Mouse (Mus musculus): ENCODE measurements at regions not wholly inside any gene's neighbourhood (a gene's known extent, or its start where the extent isn't known, plus 50 kb on each side); places are given as distances from the start of the nearest gene placed in this dataset.

DNA sequence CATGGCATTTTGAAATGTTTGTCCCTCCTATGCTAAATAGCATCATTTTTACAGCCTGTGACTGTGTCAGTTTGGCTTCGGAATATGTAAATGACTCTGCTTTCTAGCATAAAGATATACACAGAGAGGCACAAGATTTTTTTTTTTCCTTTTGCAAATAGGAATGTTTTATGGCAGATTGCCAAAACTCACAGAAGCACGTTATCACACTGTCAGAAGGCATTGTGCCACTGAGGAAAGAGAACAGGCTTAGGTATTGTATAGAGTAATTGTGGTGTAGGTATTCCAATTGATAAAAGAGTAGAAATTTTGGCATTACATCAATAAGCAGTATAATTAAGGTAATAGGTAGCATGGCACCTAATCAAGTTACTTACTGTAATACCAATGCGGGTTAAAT, 988.5 kb upstream of the Tenm2 start:
- DNase-seq = no peak
- intact Hi-C loops (cut with DNase I) = no loop called here

- intact Hi-C loops (cut with DNase I) = no loop called here
- no peak for DNase-seq
Measured at GRCm38 (mm10) chr11:38203347-38203746, 967.6 kb upstream of the Tenm2 start.

DNA sequence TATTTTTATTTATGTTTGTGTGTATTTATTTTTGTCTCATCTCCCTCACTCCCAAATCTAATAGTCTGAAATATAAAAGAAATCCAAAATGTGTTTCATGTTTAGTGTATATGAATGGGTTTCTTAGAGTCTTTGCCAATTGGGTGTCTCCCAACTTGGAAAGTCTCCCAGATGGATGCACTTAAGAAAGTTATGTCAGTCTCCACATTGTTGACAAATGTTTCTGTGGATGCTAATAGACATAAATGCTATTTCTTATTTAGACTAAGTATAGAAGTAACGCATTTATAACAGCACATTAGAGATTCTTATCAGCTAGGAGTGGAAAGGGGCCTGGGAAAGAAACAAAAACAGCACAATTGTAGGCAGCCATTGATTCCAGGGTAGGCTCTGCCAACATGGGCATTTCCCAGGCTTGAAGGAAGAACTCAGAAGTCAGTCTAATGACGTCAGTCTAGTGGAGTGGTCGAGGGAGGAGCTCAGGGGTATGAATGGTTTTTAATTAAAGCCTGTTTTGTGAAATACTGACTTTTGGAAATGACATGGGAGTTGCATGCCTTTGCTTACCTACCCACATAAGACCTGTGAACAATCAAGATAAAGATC, 965.5 kb upstream of the Tenm2 start:
- intact Hi-C loops (cut with DNase I) = no loop called here
- no peak for DNase-seq

DNA sequence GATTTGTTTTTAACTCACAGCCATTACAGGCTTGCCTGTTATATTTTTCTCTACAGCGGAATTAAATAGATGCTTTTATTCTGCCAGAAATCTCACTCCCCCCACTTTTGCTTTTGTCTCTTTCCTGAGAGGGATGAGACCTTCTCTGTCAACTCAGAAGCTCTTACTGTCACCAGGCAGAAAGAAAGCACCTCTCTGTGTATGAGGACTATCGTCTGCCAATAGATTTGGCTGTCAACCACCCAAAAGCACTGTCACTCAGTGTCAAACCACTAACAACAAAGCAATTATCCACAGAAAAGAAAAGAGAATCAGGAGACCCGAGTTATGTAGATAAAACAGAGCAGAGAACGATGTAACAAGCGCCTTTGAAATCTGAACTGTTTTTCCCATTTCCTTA, 958.0 kb upstream of the Tenm2 start:
- intact Hi-C loops (cut with DNase I) = no loop called here
- no peak for DNase-seq

DNA sequence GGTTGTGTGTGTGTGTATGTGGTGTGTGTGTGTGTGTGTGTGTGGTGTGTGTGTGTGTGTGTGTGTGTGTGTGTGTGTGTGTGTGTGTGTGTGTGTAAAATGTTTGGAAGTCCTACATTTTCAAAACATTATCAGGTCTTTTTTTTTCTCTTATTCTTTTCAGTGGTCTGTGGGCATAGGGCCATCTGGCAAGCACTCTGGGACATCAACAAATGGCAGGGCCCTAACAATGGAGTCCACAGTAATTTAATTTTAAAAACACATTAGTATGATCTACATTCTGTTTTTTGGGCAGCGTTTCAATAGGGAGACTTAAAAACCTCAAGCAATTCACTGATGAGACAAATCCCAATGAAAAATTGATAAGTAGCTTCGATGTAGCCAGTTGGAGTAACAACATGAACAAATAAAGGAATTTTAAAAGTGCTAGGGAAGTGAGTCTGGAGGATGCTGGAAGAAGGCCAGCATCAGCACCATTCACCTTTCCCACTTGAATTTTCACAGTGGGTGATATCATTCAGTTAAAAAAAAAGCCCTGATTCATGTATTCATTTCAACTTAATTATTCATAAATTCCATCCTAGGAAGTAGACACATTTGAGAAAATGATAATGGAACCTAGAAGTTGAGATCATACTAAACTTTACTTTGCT, 956.3 kb upstream of the Tenm2 start:
- intact Hi-C loops (cut with DNase I) = no loop called here

GRCm38 (mm10) chr11:38191437-38191836, 955.7 kb upstream of the Tenm2 start:
- intact Hi-C loops (cut with DNase I) = no loop called here
- no peak for DNase-seq

More for the DNA sequence above, 956.3 kb upstream of the Tenm2 start:
- DNase-seq = no peak

DNA sequence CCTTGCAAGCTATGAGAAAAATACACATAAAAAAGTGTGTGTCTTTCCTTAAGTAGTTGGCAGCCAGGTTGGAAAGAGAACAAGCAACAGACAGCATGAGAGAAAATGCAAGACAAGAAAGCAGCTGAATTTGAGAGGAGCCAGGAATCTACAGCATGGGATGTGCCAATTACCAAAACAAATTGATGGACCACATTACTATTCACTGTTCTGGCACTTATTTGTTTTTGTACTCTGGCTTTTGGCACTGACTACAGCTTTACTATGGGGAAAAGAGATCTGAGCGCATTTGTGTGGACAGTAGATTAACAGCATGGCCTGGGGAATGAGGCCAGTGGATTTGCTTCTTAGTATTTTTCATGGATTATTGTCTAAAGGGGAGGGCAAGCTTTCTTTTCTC, 935.0 kb upstream of the Tenm2 start:
- intact Hi-C loops (cut with DNase I) = no loop called here

GRCm38 (mm10) chr11:38158310-38158709, 922.5 kb upstream of the Tenm2 start:
- no peak for DNase-seq
- intact Hi-C loops (cut with DNase I) = no loop called here

More for the DNA sequence above, 935.0 kb upstream of the Tenm2 start:
- no peak for DNase-seq

DNA sequence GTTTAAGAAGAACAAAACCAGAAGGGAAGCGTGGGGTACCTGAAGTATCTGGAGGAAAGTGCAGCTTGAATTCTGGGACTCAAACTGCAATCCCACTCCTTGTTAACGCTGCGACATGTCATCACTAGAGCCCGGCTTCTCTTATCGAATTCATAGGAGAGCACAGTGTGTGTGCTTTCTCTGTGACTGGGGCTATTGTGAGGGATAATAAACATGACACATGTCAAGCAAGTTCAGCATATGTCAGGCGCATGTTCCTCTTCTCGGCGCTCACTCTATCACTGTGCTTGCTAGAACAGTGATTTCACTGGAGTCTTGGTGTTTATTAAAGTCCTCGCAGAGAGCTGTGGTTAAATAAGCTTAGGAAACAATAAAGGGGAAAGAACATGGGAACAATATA, 921.2 kb upstream of the Tenm2 start:
- DNase-seq = no peak
- intact Hi-C loops (cut with DNase I) = no loop called here

DNA sequence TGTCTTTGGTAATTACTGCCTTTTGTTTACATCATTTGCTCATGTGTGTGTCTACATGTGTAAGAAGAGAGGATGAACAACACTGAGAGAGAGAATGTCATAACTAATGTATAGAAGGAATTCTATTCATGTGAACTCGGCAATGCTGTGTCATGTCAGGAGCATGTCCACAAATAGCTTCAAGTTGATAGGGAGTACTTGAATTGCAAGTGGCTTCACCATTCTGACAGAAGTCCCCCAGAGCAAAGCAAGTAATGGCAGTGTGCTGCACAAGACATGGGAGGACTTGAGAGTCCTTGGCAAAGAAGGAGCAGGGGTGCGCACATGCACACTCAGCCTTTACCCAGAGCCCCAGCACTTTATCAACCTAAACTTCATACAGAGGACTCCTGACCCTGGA, 919.9 kb upstream of the Tenm2 start:
- intact Hi-C loops (cut with DNase I) = no loop called here
- no peak for DNase-seq

DNA sequence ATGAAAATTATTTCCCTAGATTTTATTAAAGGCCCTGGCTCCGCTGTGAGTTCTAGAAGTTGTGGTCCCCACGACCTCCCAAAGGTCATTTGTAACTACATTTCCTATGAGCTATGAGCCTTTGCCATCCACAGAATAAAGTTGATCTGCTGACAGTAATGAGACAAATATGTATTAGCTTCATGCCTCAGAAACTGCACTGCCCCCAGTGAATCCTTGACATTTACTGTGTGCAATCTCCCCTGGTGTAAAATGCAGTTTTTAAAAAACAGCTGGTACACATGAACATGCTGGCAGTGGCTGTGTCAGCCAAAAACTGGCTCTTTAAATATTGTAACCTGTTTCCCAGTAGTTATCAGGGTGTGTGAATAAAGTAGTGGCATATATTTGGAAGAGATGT, 907.7 kb upstream of the Tenm2 start:
- no peak for DNase-seq
- intact Hi-C loops (cut with DNase I) = no loop called here

DNA sequence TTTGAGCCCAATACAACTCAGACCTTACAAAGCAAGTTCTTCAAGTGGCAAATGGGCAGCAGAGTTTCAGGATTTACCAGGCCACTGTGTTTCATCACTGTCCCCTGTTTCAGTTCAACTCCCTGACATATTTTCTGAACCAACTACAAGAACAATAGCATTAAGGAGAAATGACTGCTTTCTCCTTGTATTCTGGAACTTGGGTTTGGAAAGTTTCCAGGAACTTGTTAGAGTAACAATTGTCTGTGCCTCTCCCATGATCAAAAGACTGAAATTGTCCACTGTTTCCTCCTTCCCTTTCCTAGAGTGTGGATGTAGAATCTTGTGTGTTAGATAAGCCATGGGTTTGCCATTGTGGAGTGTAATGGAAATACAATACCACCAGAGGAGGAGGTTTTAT, 893.1 kb upstream of the Tenm2 start:
- intact Hi-C loops (cut with DNase I) = no loop called here

DNA sequence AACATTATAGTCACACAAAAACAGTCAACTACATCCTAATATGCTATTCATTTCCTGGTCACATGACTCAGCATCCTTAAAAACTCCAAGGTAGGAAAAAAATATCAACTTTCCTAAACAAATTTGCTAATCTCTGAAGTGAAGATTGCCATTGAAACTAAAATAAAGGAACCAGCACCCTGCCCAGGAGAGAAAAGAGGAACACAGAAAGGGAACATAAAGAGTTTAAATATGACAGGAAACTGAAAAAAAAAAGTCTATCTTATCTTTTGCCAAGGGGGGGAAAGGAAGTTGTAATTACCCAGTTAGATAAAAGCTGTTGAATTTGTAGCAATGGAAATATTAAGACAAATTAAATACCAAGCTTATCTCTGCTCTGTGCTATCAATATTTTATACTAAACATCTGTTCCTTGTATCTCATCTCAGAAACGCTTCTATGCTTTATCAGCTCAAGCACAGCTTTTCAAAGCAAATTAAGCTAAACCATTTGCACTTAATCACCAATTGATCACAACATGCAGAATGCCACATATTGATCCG, 888.1 kb upstream of the Tenm2 start:
- no peak for DNase-seq
- intact Hi-C loops (cut with DNase I) = no loop called here

More for the DNA sequence above, 893.1 kb upstream of the Tenm2 start:
- no peak for DNase-seq

DNA sequence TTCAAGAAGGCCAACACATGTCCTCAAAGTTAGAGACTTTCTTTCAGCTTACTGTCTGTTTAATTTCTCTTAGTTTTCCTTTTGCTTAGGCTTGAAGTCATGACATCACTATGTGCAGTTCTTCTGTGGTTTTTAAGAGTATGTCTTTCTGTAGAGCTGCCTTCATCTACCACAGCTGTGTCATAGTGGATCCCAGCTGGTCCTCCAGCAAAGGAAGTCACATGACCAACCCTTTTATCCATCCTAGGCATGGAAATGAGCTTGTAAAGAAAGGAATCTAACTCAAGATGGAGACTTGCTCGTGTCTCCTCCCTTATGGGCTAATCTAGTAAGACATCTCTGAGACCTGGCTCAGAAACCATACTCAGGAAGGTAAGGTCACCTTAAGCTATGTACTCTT, 886.7 kb upstream of the Tenm2 start:
- DNase-seq = no peak
- intact Hi-C loops (cut with DNase I) = no loop called here

- DNase-seq = no peak
- intact Hi-C loops (cut with DNase I) = no loop called here
Measured at GRCm38 (mm10) chr11:38121051-38121616, 885.4 kb upstream of the Tenm2 start.

DNA sequence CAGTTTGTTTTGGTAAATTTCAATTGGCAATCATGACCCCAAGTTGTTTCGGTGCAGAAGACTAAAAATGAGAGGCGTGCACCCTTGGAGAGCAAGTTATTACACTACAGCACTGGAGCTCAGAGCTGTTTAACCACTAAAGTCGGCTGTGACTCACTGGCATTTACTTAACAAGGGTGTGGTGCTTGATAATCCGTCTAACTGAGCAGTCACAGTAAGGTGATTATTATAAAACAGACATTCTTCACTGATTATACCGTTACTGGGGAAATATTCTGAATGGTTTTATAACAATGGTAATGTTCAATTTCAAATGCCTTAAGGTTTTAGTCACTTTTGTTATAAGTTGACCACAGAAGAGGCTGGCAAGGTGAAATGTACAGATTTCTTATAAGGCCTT, 882.0 kb upstream of the Tenm2 start:
- no peak for DNase-seq
- intact Hi-C loops (cut with DNase I) = no loop called here

GRCm38 (mm10) chr11:38092202-38092601, 856.4 kb upstream of the Tenm2 start:
- no peak for DNase-seq
- intact Hi-C loops (cut with DNase I) = no loop called here

- intact Hi-C loops (cut with DNase I) = no loop called here
- DNase-seq = no peak
Measured at GRCm38 (mm10) chr11:38075171-38075732, 839.5 kb upstream of the Tenm2 start.

GRCm38 (mm10) chr11:38069635-38070034, 833.9 kb upstream of the Tenm2 start:
- no peak for DNase-seq
- intact Hi-C loops (cut with DNase I) = no loop called here

DNA sequence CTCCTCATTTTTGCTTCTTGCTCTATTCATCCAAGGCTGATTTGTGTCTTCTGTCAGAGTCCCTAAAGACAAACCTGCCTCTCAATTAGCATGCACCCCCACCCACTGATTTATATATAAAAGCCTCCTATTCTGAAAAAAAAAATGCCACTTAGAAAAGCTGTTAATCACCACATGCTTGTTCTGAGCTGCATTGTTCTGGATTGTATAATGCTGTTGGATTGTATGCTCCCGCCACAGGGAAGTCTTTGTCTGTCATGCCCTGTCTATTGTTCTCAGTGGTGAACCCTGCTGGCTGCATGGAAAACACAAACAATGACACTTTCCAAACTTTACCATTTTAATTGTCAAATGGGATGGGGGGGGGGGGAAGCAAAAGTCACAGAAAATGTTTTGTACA, 831.9 kb upstream of the Tenm2 start:
- no peak for DNase-seq
- intact Hi-C loops (cut with DNase I) = no loop called here

DNA sequence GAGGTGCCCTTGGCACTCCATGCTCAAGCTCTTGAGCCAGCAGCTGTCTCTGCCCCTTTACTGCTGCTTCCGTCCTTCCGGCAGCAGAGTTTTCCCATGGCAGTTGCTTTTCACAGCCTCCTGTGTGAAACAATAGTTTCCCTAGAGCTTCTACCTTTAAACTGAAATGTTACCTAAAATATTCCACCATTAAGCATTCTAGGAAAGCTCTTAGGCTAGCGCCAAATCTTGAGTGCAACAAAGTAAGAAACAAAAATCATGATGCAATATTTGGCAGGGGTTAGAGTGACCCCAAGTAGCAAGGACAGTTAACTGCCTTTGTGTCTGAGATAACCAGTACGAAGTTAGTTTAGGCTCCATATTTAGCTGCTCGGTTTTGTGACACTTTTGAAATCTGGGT, 830.3 kb upstream of the Tenm2 start:
- DNase-seq = peak in 1 of 2 experiments; percentile 2
- intact Hi-C loops (cut with DNase I) = no loop called here

- intact Hi-C loops (cut with DNase I) = no loop called here
- DNase-seq = no peak
Measured at GRCm38 (mm10) chr11:38060105-38060504, 824.3 kb upstream of the Tenm2 start.
